15 mouse cellular contexts compared by ENCODE assay signal in the genomic region with DNA sequence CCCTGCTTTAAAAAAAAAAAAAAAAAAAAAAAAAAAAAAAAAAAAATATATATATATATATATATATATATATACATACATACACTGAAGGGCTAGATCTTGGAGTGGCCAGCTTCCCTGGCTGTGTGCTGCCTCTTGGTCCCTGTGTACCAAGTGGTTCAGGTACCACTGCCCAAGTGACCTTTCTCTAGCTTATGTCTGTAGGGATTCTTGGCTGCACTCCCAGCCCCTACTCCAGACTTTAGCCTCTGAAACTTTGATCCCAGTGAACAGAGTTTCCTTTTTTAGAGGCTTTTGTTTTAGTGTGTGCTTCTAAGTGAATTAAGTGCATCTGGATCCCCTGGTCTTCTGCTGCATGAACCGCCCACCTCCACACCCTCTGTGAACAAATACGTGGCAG. TPM values are rescaled to one million over a fixed set of nuclear protein-coding genes. Genes with fewer than 3 reads are reported as not detected.
A peak's percentile ranks its signal among the peaks of the same experiment; 100 is the strongest.
DNase-seq lines count a peak whose midpoint lies in the region; ATAC-seq lines count a peak whose summit lies in the region.
"Had no signal": no experiment of that assay in that cellular context is flagged by ENCODE, and none has a peak within 500 bp of the region (broad histone marks: within the 10 kb centered on the region; RNA-seq: fewer than 3 reads in every experiment).

No protein-coding gene starts in this region.

- ATAC-seq in heart, embryonic 13.5 days (ENCODE audit: extremely low read depth, insufficient number of reproducible peaks, low FRiP score, low TSS enrichment), result no peak
- ATAC-seq in liver, embryonic 16.5 days (ENCODE audit: low read depth), result peak; percentile 64
- no peak for ATAC-seq in liver, embryonic 11.5 days (replicated peaks; ENCODE audit: low FRiP score)
- ATAC-seq: midbrain, embryonic 16.5 days had no signal

- H3K4me2 ChIP-seq in heart, embryonic 13.5 days, result peak overlapping the region; percentile 12; the same call in 1 of the 2 replicates
- no peak overlapping the region for H3K4me2 ChIP-seq in liver, embryonic 16.5 days (ENCODE audit: low read depth, low read length)
- no peak overlapping the region for H3K4me2 ChIP-seq in liver, embryonic 11.5 days
- H3K4me2 ChIP-seq: limb, embryonic 13.5 days had no signal

- no peaks in the 10 kb centered on the region for H3K27me3 ChIP-seq in heart, embryonic 13.5 days (replicated peaks)
- H3K27me3 ChIP-seq in liver, embryonic 16.5 days (ENCODE audit: control insufficient read depth, insufficient read depth, low read depth, low read length), result no peaks in the 10 kb centered on the region
- H3K27me3 ChIP-seq in liver, embryonic 11.5 days (replicated peaks; ENCODE audit: control insufficient read depth, insufficient read depth, low read length), result no peaks in the 10 kb centered on the region
- H3K27me3 ChIP-seq in forebrain, embryonic 10.5 days (ENCODE audit: poor library complexity, severe bottlenecking), result no peaks in the 10 kb centered on the region
- H3K27me3 ChIP-seq: CH12.LX; limb, embryonic 13.5 days had no signal

- DNase-seq in heart, postnatal 10 days, result no peak
- no peak for DNase-seq in liver, embryonic 11.5 days (ENCODE audit: low spot score)
- peak; percentile 78 for DNase-seq in kidney, adult 18-20 months
- DNase-seq in kidney, postnatal 14 days, result peak; percentile 83
- no peak for DNase-seq in forebrain, embryonic 10.5 days (ENCODE audit: extremely low spot score, low spot score)
- no peak for DNase-seq in right cerebral cortex, postnatal 25 days
- DNase-seq: adrenal gland, adult 8-10 months; cerebellum, postnatal 10 days; spleen, adult 18-20 months; thymus, adult 18-20 months had no signal

- peaks cover 77% of the 10 kb centered on the region for H3K4me1 ChIP-seq in heart, embryonic 13.5 days
- no peaks in the 10 kb centered on the region; the same call in none of the 2 replicates for H3K4me1 ChIP-seq in liver, embryonic 16.5 days (ENCODE audit: control insufficient read depth, low read depth, low read length)
- no peaks in the 10 kb centered on the region for H3K4me1 ChIP-seq in liver, embryonic 11.5 days (replicated peaks; ENCODE audit: control insufficient read depth, insufficient read depth, low read length)
- peaks cover 55% of the 10 kb centered on the region for H3K4me1 ChIP-seq in forebrain, embryonic 10.5 days

- H3K9ac ChIP-seq in heart, embryonic 13.5 days, result no peak overlapping the region
- no peak overlapping the region for H3K9ac ChIP-seq in liver, embryonic 16.5 days (ENCODE audit: low read depth, low read length)
- no peak overlapping the region for H3K9ac ChIP-seq in liver, embryonic 11.5 days (ENCODE audit: low read depth, low read length)
- H3K9ac ChIP-seq: limb, embryonic 13.5 days had no signal

- no peaks in the 10 kb centered on the region for H3K36me3 ChIP-seq in heart, embryonic 13.5 days
- no peaks in the 10 kb centered on the region for H3K36me3 ChIP-seq in liver, embryonic 16.5 days (ENCODE audit: control insufficient read depth, insufficient read depth)
- no peaks in the 10 kb centered on the region for H3K36me3 ChIP-seq in liver, embryonic 11.5 days (ENCODE audit: control insufficient read depth, insufficient read depth, low read length)
- 0 out of 2 replicates have a peak, but pooled peaks cover 4% of the 10 kb centered on the region for H3K36me3 ChIP-seq in forebrain, embryonic 10.5 days (replicated peaks)
- H3K36me3 ChIP-seq: limb, embryonic 13.5 days had no signal

- intact Hi-C loops in heart, postnatal 10 days (cut with DNase I), result no loop called here

- H3K9me3 ChIP-seq in heart, embryonic 13.5 days, result no peaks in the 10 kb centered on the region
- no peaks in the 10 kb centered on the region for H3K9me3 ChIP-seq in liver, embryonic 16.5 days (replicated peaks; ENCODE audit: control insufficient read depth, low read length)
- H3K9me3 ChIP-seq in liver, embryonic 11.5 days (ENCODE audit: control insufficient read depth, low read length), result no peaks in the 10 kb centered on the region
- H3K9me3 ChIP-seq in forebrain, embryonic 10.5 days, result no peaks in the 10 kb centered on the region
- H3K9me3 ChIP-seq: limb, embryonic 13.5 days had no signal

- H3K27ac ChIP-seq in heart, embryonic 13.5 days (replicated peaks), result peak overlapping the region; percentile 40
- no peak overlapping the region for H3K27ac ChIP-seq in liver, embryonic 16.5 days (ENCODE audit: low read length)
- H3K27ac ChIP-seq in liver, embryonic 11.5 days (ENCODE audit: low read depth, low read length), result no peak overlapping the region
- no peak overlapping the region for H3K27ac ChIP-seq in forebrain, embryonic 10.5 days
- H3K27ac ChIP-seq: limb, embryonic 13.5 days had no signal

- WGBS in heart, embryonic 13.5 days, result 27% methylated on average over 2 of the region's 2 CpGs
- 50% methylated on average over 2 of the region's 2 CpGs for WGBS in liver, embryonic 16.5 days (ENCODE audit: insufficient replicate concordance)
- whole genome bisulfite sequencing in liver, embryonic 11.5 days, result 80% methylated on average over 2 of the region's 2 CpGs
- 84% methylated on average over 2 of the region's 2 CpGs for WGBS in forebrain, embryonic 10.5 days

- no peak overlapping the region for H3K4me3 ChIP-seq in heart, embryonic 13.5 days
- no peak overlapping the region for H3K4me3 ChIP-seq in liver, embryonic 16.5 days (ENCODE audit: low read depth, low read length)
- H3K4me3 ChIP-seq in liver, embryonic 11.5 days (ENCODE audit: low read depth, low read length), result no peak overlapping the region
- no peak overlapping the region for H3K4me3 ChIP-seq in forebrain, embryonic 10.5 days
- H3K4me3 ChIP-seq: limb, embryonic 13.5 days had no signal

RNA-seq across cellular contexts. Expression of a gene that starts 24.3 kb away (rescaled TPM):
- 23.5 and 23.7 TPM in 2 replicates for polyA plus RNA-seq in heart, embryonic 13.5 days (2015; fragmentation: Nextera tagmentation; extraction: Ambion mirVana)
- 10 to 100 TPM; 30.5 to 33.7 TPM for total RNA-seq in heart, postnatal 10 days (2021)
- polyA plus RNA-seq in liver, embryonic 16.5 days (2015; fragmentation: Nextera tagmentation; extraction: Ambion mirVana), result 2.6 and 2.9 TPM in 2 replicates
- 11.2 and 13.0 TPM in 2 replicates for polyA plus RNA-seq in liver, embryonic 11.5 days (2014; fragmentation: Nextera tagmentation; extraction: Ambion mirVana)
- polyA plus RNA-seq in forebrain, embryonic 10.5 days (2016; fragmentation: Nextera tagmentation; extraction: Ambion mirVana), result 32.6 and 34.3 TPM in 2 replicates

Comparison
In these comparisons a context has a peak if more than half of its experiments do, and no peak if none do; other contexts are left out.
1. DNase-seq: peak in kidney, adult 18-20 months (single experiment) and kidney, postnatal 14 days (single experiment); none in heart, postnatal 10 days (0 of 2), liver, embryonic 11.5 days (single experiment), forebrain, embryonic 10.5 days (single experiment) and right cerebral cortex, postnatal 25 days (single experiment).